Mouse (Mus musculus) spleen, adult 18-20 months (tissue): Measurements from ENCODE around the gene Tnfaip6.

Experiments used
- DNase-seq, 2 experiments: peaks; one replicate each; pipeline ENCODE4 v3.0.0; 2022; ENCODE audit warnings: mixed read lengths in 2 of 2

Gene Tnfaip6

DNA sequence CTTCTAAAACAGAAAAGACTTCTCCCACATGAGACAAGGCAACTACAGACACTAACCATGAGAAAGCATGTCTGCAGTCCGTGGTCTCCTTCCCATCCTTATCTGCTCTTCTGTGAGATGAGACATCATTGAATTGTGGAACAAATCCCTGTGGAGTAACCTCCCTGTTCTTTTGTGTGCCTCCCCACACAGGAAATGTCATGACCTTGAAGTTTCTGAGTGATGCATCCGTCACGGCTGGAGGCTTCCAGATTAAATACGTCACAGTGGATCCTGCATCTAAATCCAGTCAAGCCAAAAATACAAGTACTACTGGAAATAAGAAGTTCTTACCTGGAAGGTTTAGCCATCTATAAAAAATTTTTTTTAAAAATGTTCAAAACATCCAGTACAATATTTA, 17.8 kb downstream of the Tnfaip6 start:
- DNase-seq, result no peak

DNA sequence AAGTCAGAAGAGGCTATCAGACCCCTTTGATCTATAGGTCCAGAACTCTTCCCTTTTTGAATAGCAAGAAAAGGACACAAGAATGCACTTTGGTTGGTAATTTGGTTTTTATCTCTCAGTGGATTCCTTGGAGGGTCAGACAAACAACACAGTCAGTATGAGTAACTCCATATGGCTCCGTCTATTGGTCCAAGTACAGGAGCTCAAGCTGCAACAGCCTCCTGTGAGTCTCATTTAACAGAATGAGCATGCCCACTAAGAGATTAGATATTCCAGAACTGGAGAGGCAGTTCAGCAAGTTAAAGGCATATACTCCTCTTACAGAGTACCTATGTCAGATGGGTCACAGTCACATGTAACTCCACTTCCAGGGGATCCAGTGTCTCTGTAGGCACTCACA, 19.3 kb downstream of the Tnfaip6 start:
- no peak for DNase-seq

GRCm38 (mm10) chr2:52057681-52058080, 19.9 kb downstream of the Tnfaip6 start:
- DNase-seq, result no peak

DNA sequence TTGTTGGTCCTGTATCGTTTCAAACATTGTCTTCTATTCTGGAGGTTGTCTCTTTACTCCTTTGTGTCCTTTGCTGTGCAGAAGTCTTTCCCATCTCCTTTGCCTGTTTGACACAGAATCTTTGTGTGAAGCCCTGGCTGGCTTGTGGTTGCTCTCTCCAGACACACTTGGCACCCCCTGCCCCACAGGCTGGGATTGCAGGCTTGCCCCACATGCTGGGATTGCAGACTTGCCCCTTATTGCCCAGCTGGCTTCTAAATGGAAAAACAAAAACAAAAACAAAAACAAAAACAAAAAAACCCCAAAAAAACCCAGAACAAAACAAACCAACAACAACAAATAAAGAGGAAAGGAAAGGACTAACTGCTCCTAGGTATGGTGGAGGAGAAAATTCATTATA, 30.8 kb downstream of the Tnfaip6 start:
- no peak for DNase-seq

- DNase-seq, result no peak
These were observed 33.0 kb downstream of the Tnfaip6 start for GRCm38 (mm10) chr2:52070816-52071215.

DNA sequence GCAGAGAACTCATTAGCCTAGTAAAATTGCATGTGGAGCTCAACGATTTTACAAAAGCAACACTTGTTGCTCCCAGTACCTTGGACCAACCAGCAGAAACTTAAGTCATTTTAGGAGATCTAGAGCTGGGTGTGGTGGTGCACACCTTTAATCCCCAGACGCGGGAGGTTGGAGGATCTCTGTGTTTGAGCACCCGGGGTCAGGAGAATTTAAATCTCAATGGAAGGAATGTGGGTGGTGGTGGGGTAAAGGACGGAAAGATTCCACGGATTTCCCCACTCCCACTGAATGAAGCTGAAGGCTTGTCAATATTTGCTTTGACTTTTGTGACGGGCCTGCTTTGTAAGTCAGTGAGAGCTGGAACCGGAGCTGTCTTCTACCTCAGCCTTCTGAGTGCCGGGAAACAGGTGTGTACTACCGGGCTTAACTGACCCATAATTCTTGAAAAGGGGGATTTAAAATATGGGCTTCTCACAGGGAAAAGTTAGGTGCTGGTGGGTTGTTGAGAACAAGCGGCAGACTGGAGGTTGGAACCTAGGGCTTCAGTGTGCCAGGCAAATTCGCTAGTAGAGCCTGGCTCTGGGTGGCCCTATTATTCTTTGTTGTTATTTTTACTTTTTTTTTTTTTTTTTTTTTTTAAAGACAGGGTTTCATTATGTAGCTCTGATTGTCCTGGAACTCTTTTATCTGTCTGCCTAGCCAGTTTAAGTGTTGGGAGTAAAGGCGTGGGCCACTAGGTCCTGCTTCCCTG, 33.6 kb downstream of the Tnfaip6 start:
- DNase-seq, result no peak

DNA sequence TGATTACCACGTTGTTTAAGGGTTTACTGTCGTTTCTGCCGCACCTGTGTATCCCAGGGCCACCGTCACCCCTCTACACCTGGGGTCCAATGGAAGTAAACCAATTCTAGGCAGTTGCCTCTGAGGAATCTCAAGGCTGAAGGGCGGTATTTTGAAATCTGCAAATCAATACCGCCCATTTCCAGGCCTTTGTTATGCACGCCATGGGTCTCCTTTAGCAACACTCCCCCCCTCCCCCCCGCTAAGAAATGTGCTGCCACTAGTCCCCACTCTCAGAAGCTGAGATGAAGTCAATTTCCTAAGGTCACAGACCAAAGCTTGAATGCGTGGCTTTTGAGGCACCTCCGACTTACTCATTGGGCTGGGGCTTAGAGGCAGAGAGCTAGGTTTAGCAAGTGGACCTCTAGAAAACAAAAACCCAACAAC, 34.3 kb downstream of the Tnfaip6 start:
- no peak for DNase-seq

GRCm38 (mm10) chr2:52072491-52073140, 34.8 kb downstream of the Tnfaip6 start, which contains the start of gene Rif1:
Gene Rif1, plus strand, starts transcription at chr2:52072832.
- peak; percentile 73 to 83 for DNase-seq

DNA sequence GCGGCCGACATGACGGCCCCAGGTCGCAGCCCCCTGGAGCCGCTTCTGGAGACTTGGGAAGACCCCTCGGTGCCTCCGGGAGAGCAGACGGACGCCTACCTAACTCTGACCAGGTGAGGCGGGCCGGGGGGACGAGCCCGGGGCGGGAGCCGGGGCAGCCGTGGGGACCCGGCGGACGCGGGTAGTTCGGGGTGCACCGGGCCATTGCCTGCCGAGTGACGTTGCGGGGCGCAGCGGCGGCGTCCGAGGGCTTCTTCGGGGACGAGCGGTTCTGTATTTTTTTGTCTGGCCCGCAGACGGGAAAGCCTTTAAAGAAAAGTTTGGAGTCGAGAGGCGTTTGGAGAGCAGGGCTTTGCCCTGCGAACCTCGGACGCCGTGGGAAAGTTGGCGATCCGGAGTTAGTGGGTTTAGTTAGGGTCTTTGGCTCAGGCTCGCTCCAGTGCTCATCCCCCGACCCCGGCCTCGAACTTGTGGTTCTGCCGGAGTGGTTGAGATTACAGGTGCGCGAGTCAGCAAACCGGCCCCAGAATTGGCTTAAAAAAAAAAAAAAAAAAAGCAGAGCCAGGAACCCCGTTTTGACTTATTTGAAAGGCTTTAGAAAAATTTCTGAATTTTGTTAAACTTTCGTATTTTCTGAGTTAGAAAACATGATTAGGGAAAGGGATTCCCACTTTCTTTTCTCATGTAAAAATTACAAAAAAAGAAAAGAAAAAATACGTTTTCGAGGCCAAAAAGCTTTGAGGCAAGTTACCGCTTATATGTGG, 35.5 kb downstream of the Tnfaip6 start:
- no peak for DNase-seq

GRCm38 (mm10) chr2:52078666-52079065, 40.9 kb downstream of the Tnfaip6 start:
- DNase-seq, result no peak

DNA sequence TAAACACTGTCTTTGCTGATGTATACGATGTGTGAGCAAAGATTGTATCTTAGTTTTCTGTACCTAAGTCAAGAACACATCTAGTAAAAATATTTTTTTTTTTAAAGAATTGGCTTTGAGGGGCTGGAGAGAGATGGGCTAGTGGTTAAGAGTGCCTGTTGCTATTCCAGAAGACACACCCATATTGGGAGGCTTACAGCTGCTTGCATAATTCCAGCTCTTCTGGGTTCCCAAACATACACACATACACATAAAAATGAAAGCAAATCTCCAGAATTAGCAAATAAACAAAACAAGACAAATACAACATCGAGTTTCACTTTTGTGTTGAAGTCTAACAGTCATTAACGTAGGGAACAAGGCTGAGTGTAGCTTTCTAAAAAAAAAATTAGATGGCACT, 46.2 kb downstream of the Tnfaip6 start:
- no peak for DNase-seq

- no peak for DNase-seq
These were observed 46.8 kb downstream of the Tnfaip6 start for GRCm38 (mm10) chr2:52084571-52084970.
